Mouse (Mus musculus): ENCODE results near the gene Hoxb7. TPM values are rescaled to one million over a fixed set of nuclear protein-coding genes. Genes with fewer than 3 reads are reported as not detected.

Hoxb7 gene
- polyA plus RNA-seq (2015; fragmentation: Nextera tagmentation; extraction: Ambion mirVana): 3.3 and 4.2 TPM in 2 replicates

- Histone ChIP-seq H3K27me3 (peaks cover 98% of the 10 kb centered on the region), H3K9me3 (no peaks in the 10 kb centered on the region), H3K4me2 (peak within 1 kb of the TSS; percentile 52), H3K9ac (no peak within 1 kb of the TSS), H3K27ac (peak within 1 kb of the TSS; percentile 44), H3K36me3 (no peaks in the 10 kb centered on the region), H3K4me3 (peak within 1 kb of the TSS; percentile 36), H3K4me1 (peaks cover 23% of the 10 kb centered on the region)
- no peak for ATAC-seq (ENCODE audit: insufficient number of reproducible peaks, low FRiP score, low TSS enrichment, low read depth)
- WGBS: 1% methylated on average over 43 of the region's 43 CpGs
Observed at GRCm38 (mm10) chr11:96285771-96286738, at the start of gene Hoxb7. TSS of gene Hoxb7 (plus strand) at chr11:96286623.

DNA sequence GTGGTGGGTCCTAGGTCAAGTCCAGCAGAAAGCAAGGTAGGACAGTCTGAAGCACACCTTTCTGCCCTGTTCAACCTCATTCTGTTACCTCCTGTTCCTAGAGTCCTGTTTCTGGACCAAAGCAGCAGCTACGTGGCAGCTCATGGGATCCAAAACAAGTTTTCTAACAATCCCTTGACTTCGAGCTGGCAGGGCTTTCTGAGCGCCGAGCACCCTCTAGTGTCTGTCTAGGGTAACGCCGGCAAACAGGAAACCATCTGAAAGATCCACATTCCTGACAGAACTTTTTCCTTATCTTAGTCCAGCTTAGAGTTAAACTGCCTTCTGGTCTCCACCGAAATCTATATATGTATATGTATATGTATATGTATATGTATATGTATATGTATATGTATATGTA is 46.2 kb upstream of the Hoxb7 start:
- H3K27ac ChIP-seq: no peak overlapping the region
- H3K27me3 ChIP-seq: peaks cover 13% of the 10 kb centered on the region
- ATAC-seq (ENCODE audit: insufficient number of reproducible peaks, low FRiP score, low TSS enrichment, low read depth): no peak
- no peaks in the 10 kb centered on the region for H3K36me3 ChIP-seq
- no peak overlapping the region for H3K4me2 ChIP-seq
- WGBS: under 1% methylated on average over 7 of the region's 7 CpGs
- H3K9ac ChIP-seq: no peak overlapping the region
- no peak overlapping the region for H3K4me3 ChIP-seq
- H3K4me1 ChIP-seq: no peaks in the 10 kb centered on the region
- H3K9me3 ChIP-seq: no peaks in the 10 kb centered on the region

GRCm38 (mm10) chr11:96250901-96251300 is 35.5 kb upstream of the Hoxb7 start:
- Histone ChIP-seq H3K4me2 (no peak overlapping the region), H3K4me3 (peak overlapping the region; percentile 36), H3K36me3 (no peaks in the 10 kb centered on the region), H3K4me1 (peaks cover 22% of the 10 kb centered on the region), H3K27ac (no peak overlapping the region), H3K9ac (no peak overlapping the region), H3K9me3 (no peaks in the 10 kb centered on the region), H3K27me3 (peaks cover 63% of the 10 kb centered on the region)
- ATAC-seq (ENCODE audit: insufficient number of reproducible peaks, low FRiP score, low TSS enrichment, low read depth): no peak
- 1% methylated on average over 14 of the region's 14 CpGs for WGBS

- peak overlapping the region; percentile 23 for H3K9ac ChIP-seq
- H3K4me2 ChIP-seq: peak overlapping the region; percentile 36
- 0 out of 2 replicates have a peak overlapping the region, but pooled peaks have one; percentile 27 for H3K27ac ChIP-seq
- H3K9me3 ChIP-seq: no peaks in the 10 kb centered on the region
- peaks cover 22% of the 10 kb centered on the region for H3K4me1 ChIP-seq
- ATAC-seq (ENCODE audit: insufficient number of reproducible peaks, low FRiP score, low TSS enrichment, low read depth): no peak
- H3K4me3 ChIP-seq: peak overlapping the region; percentile 36
- no peaks in the 10 kb centered on the region for H3K36me3 ChIP-seq
- 1% methylated on average over 46 of the region's 46 CpGs for WGBS
- peaks cover 70% of the 10 kb centered on the region for H3K27me3 ChIP-seq
Observed at GRCm38 (mm10) chr11:96251480-96252031, 34.9 kb upstream of the Hoxb7 start.

DNA sequence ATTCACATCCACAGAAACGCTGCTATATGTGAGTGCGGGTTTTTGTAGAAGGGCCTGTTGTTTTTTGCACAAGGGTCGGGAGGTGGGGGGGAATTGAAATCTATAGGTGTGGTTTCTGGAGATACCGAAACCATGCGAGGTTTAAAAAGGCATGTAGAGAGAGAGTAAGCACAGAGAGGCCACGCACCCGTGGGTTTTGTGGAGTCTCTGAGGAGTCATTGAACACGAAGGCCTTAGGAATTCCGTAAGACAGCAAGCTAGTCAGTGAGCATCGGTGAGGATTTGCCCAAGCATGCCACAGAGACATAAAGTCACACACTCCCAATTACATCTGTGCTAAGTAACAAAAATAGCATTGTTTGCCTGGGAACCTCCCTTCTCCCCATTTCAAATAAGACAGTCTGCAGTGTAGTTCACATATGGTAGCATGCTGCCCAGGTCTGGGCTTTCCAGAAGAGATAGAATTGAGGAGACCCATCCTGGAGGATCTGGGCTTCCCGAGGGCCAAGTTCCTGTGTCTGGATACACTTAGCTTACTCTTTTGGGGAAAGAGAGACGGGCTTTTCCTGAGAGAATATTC is 33.8 kb upstream of the Hoxb7 start:
- H3K9ac ChIP-seq: no peak overlapping the region
- no peak overlapping the region for H3K27ac ChIP-seq
- H3K9me3 ChIP-seq: no peaks in the 10 kb centered on the region
- no peak for ATAC-seq (ENCODE audit: insufficient number of reproducible peaks, low FRiP score, low TSS enrichment, low read depth)
- no peaks in the 10 kb centered on the region for H3K36me3 ChIP-seq
- peak overlapping the region; percentile 36 for H3K4me3 ChIP-seq
- H3K4me1 ChIP-seq: peaks cover 22% of the 10 kb centered on the region
- WGBS: 5% methylated on average over 12 of the region's 12 CpGs
- H3K4me2 ChIP-seq: peak overlapping the region; percentile 36; the same call in 1 of the 2 replicates
- peaks cover 79% of the 10 kb centered on the region for H3K27me3 ChIP-seq

DNA sequence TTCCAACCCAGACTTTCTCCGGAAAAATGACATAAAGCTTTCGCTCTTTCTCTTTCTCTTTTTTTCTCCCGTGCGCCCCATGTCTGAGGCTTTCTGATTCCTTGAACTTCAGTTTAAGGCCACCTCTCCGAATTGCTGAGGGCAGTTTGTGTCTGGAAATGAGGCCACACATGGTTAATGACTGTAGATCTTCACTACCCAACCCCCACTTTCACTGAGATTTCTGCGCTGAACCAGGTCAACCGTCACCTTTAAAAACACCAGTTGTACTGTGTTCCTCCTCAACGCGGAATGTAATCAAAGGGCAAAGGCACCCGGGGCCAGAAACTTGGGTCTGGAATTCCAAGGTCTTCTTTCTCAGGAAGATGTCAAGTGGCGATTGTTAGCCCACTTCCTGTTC is 32.2 kb upstream of the Hoxb7 start:
- Histone ChIP-seq H3K4me3 (0 out of 2 replicates have a peak overlapping the region, but pooled peaks have one; percentile 3), H3K27ac (no peak overlapping the region), H3K9ac (no peak overlapping the region), H3K9me3 (no peaks in the 10 kb centered on the region), H3K4me2 (no peak overlapping the region), H3K27me3 (peaks cover 95% of the 10 kb centered on the region), H3K4me1 (peaks cover 22% of the 10 kb centered on the region), H3K36me3 (no peaks in the 10 kb centered on the region)
- WGBS: 4% methylated on average over 11 of the region's 11 CpGs
- ATAC-seq (ENCODE audit: insufficient number of reproducible peaks, low FRiP score, low TSS enrichment, low read depth): no peak

GRCm38 (mm10) chr11:96255111-96255995 is 31.1 kb upstream of the Hoxb7 start:
- Histone ChIP-seq H3K9ac (no peak overlapping the region), H3K27me3 (peaks cover 96% of the 10 kb centered on the region), H3K4me1 (peaks cover 26% of the 10 kb centered on the region), H3K9me3 (no peaks in the 10 kb centered on the region), H3K27ac (no peak overlapping the region), H3K36me3 (no peaks in the 10 kb centered on the region), H3K4me2 (no peak overlapping the region), H3K4me3 (no peak overlapping the region)
- no peak for ATAC-seq (ENCODE audit: insufficient number of reproducible peaks, low FRiP score, low TSS enrichment, low read depth)
- 7% methylated on average over 39 of the region's 39 CpGs for WGBS

DNA sequence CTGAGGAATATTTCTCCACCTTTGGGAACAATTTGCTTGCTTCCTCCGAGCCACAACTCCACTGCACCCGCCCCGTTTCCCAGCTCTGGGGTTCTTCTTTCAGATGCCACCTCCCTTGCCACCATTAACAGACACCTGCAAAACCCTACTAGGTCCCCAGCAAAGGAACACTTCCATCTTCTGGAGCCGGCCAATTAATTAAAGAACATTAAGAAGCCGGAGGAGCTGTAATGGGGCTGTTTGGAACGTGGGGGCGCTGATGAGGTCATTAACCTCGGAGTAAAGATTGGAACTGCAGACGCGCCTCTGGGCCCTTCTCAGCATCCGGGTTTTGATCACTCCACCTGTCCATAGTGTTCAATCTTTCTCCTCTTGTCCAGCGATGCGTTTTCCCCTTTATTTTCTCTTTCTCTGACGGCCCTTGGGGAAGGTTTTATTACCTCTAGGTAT is 30.4 kb upstream of the Hoxb7 start:
- WGBS: 12% methylated on average over 14 of the region's 14 CpGs
- ATAC-seq (ENCODE audit: insufficient number of reproducible peaks, low FRiP score, low TSS enrichment, low read depth): no peak
- Histone ChIP-seq H3K36me3 (no peaks in the 10 kb centered on the region), H3K27ac (no peak overlapping the region), H3K4me3 (no peak overlapping the region), H3K4me1 (peaks cover 24% of the 10 kb centered on the region), H3K27me3 (peaks cover 96% of the 10 kb centered on the region), H3K9ac (no peak overlapping the region), H3K4me2 (no peak overlapping the region), H3K9me3 (no peaks in the 10 kb centered on the region)

DNA sequence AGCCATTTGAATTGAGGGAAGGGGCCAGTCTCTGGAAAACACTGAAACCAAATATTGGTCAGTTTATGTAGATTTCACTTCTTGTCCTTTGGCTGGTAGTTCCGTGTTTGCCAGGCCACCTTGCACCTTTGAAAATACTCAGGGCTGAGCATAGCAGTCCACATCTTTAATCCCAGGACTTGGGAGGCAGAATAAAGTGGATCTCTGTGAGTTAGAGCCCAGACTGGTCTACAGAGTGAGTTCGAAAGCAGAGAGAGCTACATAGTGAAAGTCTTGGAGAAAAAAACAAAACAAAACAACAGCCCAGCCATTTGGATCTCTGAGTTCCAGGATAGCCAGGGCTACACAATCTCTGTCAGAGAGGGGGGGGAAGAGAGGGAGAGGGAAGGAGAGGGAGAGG is 29.3 kb upstream of the Hoxb7 start:
- Histone ChIP-seq H3K4me3 (no peak overlapping the region), H3K36me3 (no peaks in the 10 kb centered on the region), H3K9ac (no peak overlapping the region), H3K9me3 (no peaks in the 10 kb centered on the region), H3K4me1 (peaks cover 23% of the 10 kb centered on the region), H3K4me2 (no peak overlapping the region), H3K27ac (no peak overlapping the region), H3K27me3 (peaks cover 97% of the 10 kb centered on the region)
- ATAC-seq (ENCODE audit: insufficient number of reproducible peaks, low FRiP score, low TSS enrichment, low read depth): no peak
- WGBS: 37% methylated on average over 2 of the region's 2 CpGs

- 8% methylated on average over 2 of the region's 2 CpGs for WGBS
- no peak overlapping the region for H3K9ac ChIP-seq
- no peak overlapping the region for H3K4me2 ChIP-seq
- H3K4me1 ChIP-seq: peaks cover 23% of the 10 kb centered on the region
- H3K4me3 ChIP-seq: no peak overlapping the region
- no peaks in the 10 kb centered on the region for H3K36me3 ChIP-seq
- no peak for ATAC-seq (ENCODE audit: insufficient number of reproducible peaks, low FRiP score, low TSS enrichment, low read depth)
- H3K27ac ChIP-seq: no peak overlapping the region
- no peaks in the 10 kb centered on the region for H3K9me3 ChIP-seq
- peaks cover 97% of the 10 kb centered on the region for H3K27me3 ChIP-seq
Observed at GRCm38 (mm10) chr11:96259038-96259437, 27.4 kb upstream of the Hoxb7 start.

DNA sequence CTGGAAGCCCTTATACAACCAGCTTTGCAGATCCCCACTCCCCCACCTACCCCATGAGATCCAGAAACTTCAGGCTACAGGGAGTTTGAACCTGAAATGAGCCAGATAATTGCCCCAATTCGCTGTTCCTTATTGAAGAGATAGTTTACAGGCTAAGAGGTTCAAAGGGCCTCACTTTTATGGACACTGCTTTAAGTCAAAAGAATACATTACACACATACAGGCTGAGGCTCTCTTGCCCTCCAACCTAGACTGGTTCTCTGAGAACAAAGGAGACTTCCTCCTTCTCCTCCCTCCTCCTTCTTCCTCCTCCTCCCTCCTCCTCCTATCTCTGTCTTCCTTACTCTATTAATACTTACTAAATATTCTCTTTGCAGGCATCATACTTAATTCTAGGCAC is 26.9 kb upstream of the Hoxb7 start:
- no peak overlapping the region for H3K4me2 ChIP-seq
- H3K4me3 ChIP-seq: no peak overlapping the region
- H3K9ac ChIP-seq: no peak overlapping the region
- WGBS: 13% methylated on average over 1 of the region's 1 CpGs
- H3K4me1 ChIP-seq: peaks cover 23% of the 10 kb centered on the region
- ATAC-seq (ENCODE audit: insufficient number of reproducible peaks, low FRiP score, low TSS enrichment, low read depth): no peak
- no peaks in the 10 kb centered on the region for H3K36me3 ChIP-seq
- H3K27me3 ChIP-seq: peaks cover 97% of the 10 kb centered on the region
- H3K9me3 ChIP-seq: no peaks in the 10 kb centered on the region
- H3K27ac ChIP-seq: no peak overlapping the region

Data from limb, embryonic 15.5 days (tissue).